Mouse (Mus musculus): ENCODE measurements around the gene Olfr109.

- TF ChIP-seq CTCF (IDR thresholded peaks at IDR 0.05; ENCODE audit: borderline replicate concordance, insufficient read depth, low read length) (no peak), POLR2A (IDR thresholded peaks at IDR 0.05; ENCODE audit: low read depth, low read length) (no peak)
These were observed 13.5 kb upstream of the Olfr109 start, which contains the start of gene Olfr108 for GRCm38 (mm10) chr17:37445180-37445579.
